Mouse (Mus musculus): ENCODE results near the gene Mxi1.

DNA sequence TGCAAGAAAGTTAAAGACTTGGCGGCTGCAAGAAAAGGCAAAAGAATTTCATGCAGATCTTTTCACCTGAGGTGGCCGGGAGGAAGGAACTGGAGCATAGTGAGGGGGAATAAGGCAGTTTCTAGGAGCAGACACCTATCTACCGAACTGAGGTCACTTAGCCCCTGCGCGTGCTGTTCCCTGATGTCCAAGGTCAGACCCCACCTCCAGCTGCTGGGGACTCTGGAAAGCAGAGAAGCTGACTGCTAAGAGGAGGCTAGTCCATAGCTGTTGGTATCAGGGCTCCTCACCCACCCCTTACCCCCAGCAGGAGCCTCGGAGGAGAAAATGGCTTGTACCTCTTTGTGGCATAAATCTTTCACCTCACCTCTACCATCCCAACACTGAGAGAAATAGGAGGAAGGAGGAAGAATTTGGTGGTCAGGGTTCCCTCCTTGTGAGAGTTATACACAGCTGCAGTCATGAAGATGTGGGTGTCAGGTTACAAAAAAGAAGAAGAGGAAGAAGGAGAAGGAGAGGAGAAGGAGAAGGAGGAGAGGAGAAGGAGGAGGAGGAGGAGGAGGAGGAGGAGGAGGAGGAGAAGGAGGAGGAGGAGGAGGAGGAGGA is 111.4 kb downstream of the Mxi1 start:
- no peak for TF ChIP-seq CTCF (IDR thresholded peaks at IDR 0.05; ENCODE audit: low read depth)
- no peak for TF ChIP-seq EP300 (optimal IDR thresholded peaks at IDR 0.05)
